Mouse (Mus musculus) neural tube, embryonic 13.5 days (tissue): ENCODE results near the gene Ispd. TPM values are rescaled to one million over a fixed set of nuclear protein-coding genes. Genes with fewer than 3 reads are reported as not detected.

Experiments used
- ATAC-seq: fragments of 200-750 bp; cut with Nextera tagmentation; 2 replicates; pipeline ENCODE4 v1.8.0; 2017; ENCODE audit warnings: low read depth, mild to moderate bottlenecking, moderate TSS enrichment, moderate library complexity
- H3K27ac ChIP-seq: fragments of 300-500 bp; sonication (generic); replicated peaks from 2 replicates; pipeline ENCODE4 v1.5.1; 2015; ENCODE audit warnings: moderate library complexity, mild to moderate bottlenecking, inconsistent platforms
- H3K27me3 ChIP-seq: fragments of 300-500 bp; sonication (generic); 2 replicates; pipeline ENCODE4 v1.6.1; 2015; ENCODE audit warnings: mild to moderate bottlenecking, inconsistent platforms
- H3K36me3 ChIP-seq: fragments of 300-500 bp; sonication (generic); 2 replicates; pipeline ENCODE4 v1.6.1; 2015; ENCODE audit warnings: mild to moderate bottlenecking, inconsistent platforms
- H3K4me1 ChIP-seq: fragments of 300-500 bp; sonication (generic); replicated peaks from 2 replicates; pipeline ENCODE4 v1.6.1; 2015; ENCODE audit warnings: inconsistent platforms
- H3K4me2 ChIP-seq: fragments of 300-500 bp; sonication (generic); 2 replicates; pipeline ENCODE4 v1.6.1; 2015; ENCODE audit warnings: inconsistent platforms, mild to moderate bottlenecking, moderate library complexity
- H3K4me3 ChIP-seq: fragments of 300-500 bp; sonication (generic); 2 replicates; pipeline ENCODE4 v1.5.1; 2015; ENCODE audit warnings: mild to moderate bottlenecking, inconsistent platforms
- H3K9ac ChIP-seq: fragments of 300-500 bp; sonication (generic); 2 replicates; pipeline ENCODE4 v1.6.1; 2015; ENCODE audit warnings: moderate library complexity, mild to moderate bottlenecking, inconsistent platforms
- H3K9me3 ChIP-seq: fragments of 300-500 bp; sonication (generic); 2 replicates; pipeline ENCODE4 v1.6.1; 2016; ENCODE audit warnings: inconsistent platforms
- WGBS: fragments of 180-500 bp; shearing (Covaris S2); methylation state at CpG from one replicate; pipeline ENCODE4 v1.1.7; 2015; 5-methylcytosine and 5-hydroxymethylcytosine counted together
- polyA plus RNA-seq: library from polyadenylated mRNA; unstranded; fragments of >200 nt; fragmentation: Nextera tagmentation; extraction: Ambion mirVana; gene quantifications from 2 replicates; pipeline ENCODE4 v1.2.1, GENCODE M21; 2015

The Ispd gene
- polyA plus RNA-seq, 1 experiment from 2014 or later = 17.9 TPM

- Histone ChIP-seq H3K9ac (no peak overlapping the region), H3K36me3 (no peaks in the 10 kb centered on the region), H3K4me2 (no peak overlapping the region), H3K27ac (no peak overlapping the region), H3K4me1 (no peaks in the 10 kb centered on the region), H3K4me3 (no peak overlapping the region), H3K27me3 (no peaks in the 10 kb centered on the region), H3K9me3 (no peaks in the 10 kb centered on the region)
- ATAC-seq = peak; percentile 65
- WGBS = 32% methylated on average over 2 of the region's 2 CpGs
Observed at GRCm38 (mm10) chr12:36680883-36681505, 299.7 kb downstream of the Ispd start.

- Histone ChIP-seq H3K4me1 (no peaks in the 10 kb centered on the region), H3K27ac (no peak overlapping the region), H3K9ac (no peak overlapping the region), H3K4me3 (no peak overlapping the region), H3K4me2 (no peak overlapping the region), H3K9me3 (no peaks in the 10 kb centered on the region), H3K27me3 (no peaks in the 10 kb centered on the region), H3K36me3 (no peaks in the 10 kb centered on the region)
- 77% methylated on average over 6 of the region's 6 CpGs for WGBS
- ATAC-seq = no peak
Observed at GRCm38 (mm10) chr12:36681779-36682178, 300.5 kb downstream of the Ispd start.

- Histone ChIP-seq H3K9ac (no peak overlapping the region), H3K4me1 (peaks cover 7% of the 10 kb centered on the region; the same call in 1 of the 2 replicates), H3K4me2 (no peak overlapping the region), H3K9me3 (no peaks in the 10 kb centered on the region), H3K27ac (no peak overlapping the region), H3K36me3 (no peaks in the 10 kb centered on the region), H3K4me3 (no peak overlapping the region), H3K27me3 (no peaks in the 10 kb centered on the region)
- 70% methylated on average over 2 of the region's 2 CpGs for WGBS
- ATAC-seq = peak; percentile 85
Observed at GRCm38 (mm10) chr12:36694072-36694471, 312.8 kb downstream of the Ispd start.

- Histone ChIP-seq H3K36me3 (no peaks in the 10 kb centered on the region), H3K9me3 (no peaks in the 10 kb centered on the region), H3K9ac (no peak overlapping the region), H3K4me2 (no peak overlapping the region), H3K27me3 (no peaks in the 10 kb centered on the region), H3K4me1 (no peaks in the 10 kb centered on the region), H3K27ac (no peak overlapping the region), H3K4me3 (no peak overlapping the region)
- WGBS = 65% methylated on average over 1 of the region's 1 CpGs
- ATAC-seq = no peak
Observed at GRCm38 (mm10) chr12:36704380-36704779, 323.1 kb downstream of the Ispd start.

GRCm38 (mm10) chr12:36708810-36709209 is 327.6 kb downstream of the Ispd start:
- no peak overlapping the region for H3K4me3 ChIP-seq
- ATAC-seq = no peak
- no peaks in the 10 kb centered on the region for H3K36me3 ChIP-seq

GRCm38 (mm10) chr12:36713866-36714662 is 332.8 kb downstream of the Ispd start:
- no peaks in the 10 kb centered on the region for H3K9me3 ChIP-seq
- H3K4me3 ChIP-seq = no peak overlapping the region; the same call in 1 of the 2 replicates

More at GRCm38 (mm10) chr12:36708810-36709209, 327.6 kb downstream of the Ispd start:
- Histone ChIP-seq H3K4me1 (no peaks in the 10 kb centered on the region), H3K27me3 (no peaks in the 10 kb centered on the region), H3K9ac (no peak overlapping the region), H3K9me3 (no peaks in the 10 kb centered on the region), H3K27ac (no peak overlapping the region), H3K4me2 (no peak overlapping the region)
- 78% methylated on average over 1 of the region's 1 CpGs for WGBS

GRCm38 (mm10) chr12:36717526-36717925 is 336.3 kb downstream of the Ispd start:
- H3K9me3 ChIP-seq = no peaks in the 10 kb centered on the region
- H3K27ac ChIP-seq = no peak overlapping the region
- no peaks in the 10 kb centered on the region; the same call in 1 of the 2 replicates for H3K27me3 ChIP-seq
- 58% methylated on average over 5 of the region's 5 CpGs for WGBS
- H3K36me3 ChIP-seq = no peaks in the 10 kb centered on the region
- 0 out of 2 replicates have a peak, but pooled peaks cover 9% of the 10 kb centered on the region for H3K4me1 ChIP-seq
- no peak overlapping the region for H3K9ac ChIP-seq
- ATAC-seq = no peak
- H3K4me3 ChIP-seq = no peak overlapping the region
- no peak overlapping the region for H3K4me2 ChIP-seq

More at GRCm38 (mm10) chr12:36713866-36714662, 332.8 kb downstream of the Ispd start:
- WGBS = 33% methylated on average over 17 of the region's 17 CpGs
- H3K4me1 ChIP-seq = no peaks in the 10 kb centered on the region
- no peak overlapping the region for H3K9ac ChIP-seq
- H3K4me2 ChIP-seq = peak overlapping the region; percentile 46
- H3K27me3 ChIP-seq = no peaks in the 10 kb centered on the region; the same call in 1 of the 2 replicates
- H3K36me3 ChIP-seq = no peaks in the 10 kb centered on the region
- H3K27ac ChIP-seq = no peak overlapping the region
- ATAC-seq = peak; percentile 43; the same call in 1 of the 2 replicates

GRCm38 (mm10) chr12:36718417-36718816 is 337.2 kb downstream of the Ispd start:
- no peaks in the 10 kb centered on the region for H3K36me3 ChIP-seq
- no peak overlapping the region for H3K9ac ChIP-seq
- 0 out of 2 replicates have a peak, but pooled peaks cover 9% of the 10 kb centered on the region for H3K4me1 ChIP-seq
- no peak overlapping the region for H3K27ac ChIP-seq
- no peak overlapping the region for H3K4me3 ChIP-seq
- 72% methylated on average over 2 of the region's 2 CpGs for WGBS
- no peak overlapping the region for H3K4me2 ChIP-seq
- ATAC-seq = no peak
- H3K9me3 ChIP-seq = no peaks in the 10 kb centered on the region
- no peaks in the 10 kb centered on the region; the same call in 1 of the 2 replicates for H3K27me3 ChIP-seq

- WGBS = 79% methylated on average over 3 of the region's 3 CpGs
- Histone ChIP-seq H3K4me1 (0 out of 2 replicates have a peak, but pooled peaks cover 9% of the 10 kb centered on the region), H3K4me3 (no peak overlapping the region), H3K36me3 (no peaks in the 10 kb centered on the region), H3K4me2 (no peak overlapping the region), H3K27me3 (no peaks in the 10 kb centered on the region; the same call in 1 of the 2 replicates), H3K9me3 (no peaks in the 10 kb centered on the region), H3K9ac (no peak overlapping the region), H3K27ac (no peak overlapping the region)
- ATAC-seq = no peak
Observed at GRCm38 (mm10) chr12:36719074-36719473, 337.8 kb downstream of the Ispd start.

GRCm38 (mm10) chr12:36720779-36721178 is 339.5 kb downstream of the Ispd start:
- 0 out of 2 replicates have a peak, but pooled peaks cover 9% of the 10 kb centered on the region for H3K4me1 ChIP-seq
- H3K36me3 ChIP-seq = no peaks in the 10 kb centered on the region
- no peaks in the 10 kb centered on the region for H3K9me3 ChIP-seq
- no peak overlapping the region for H3K4me3 ChIP-seq
- no peak for ATAC-seq
- 65% methylated on average over 3 of the region's 3 CpGs for WGBS
- no peak overlapping the region for H3K27ac ChIP-seq
- H3K9ac ChIP-seq = no peak overlapping the region
- H3K4me2 ChIP-seq = no peak overlapping the region
- no peaks in the 10 kb centered on the region; the same call in 1 of the 2 replicates for H3K27me3 ChIP-seq

- Histone ChIP-seq H3K9me3 (no peaks in the 10 kb centered on the region), H3K4me3 (no peak overlapping the region), H3K27me3 (no peaks in the 10 kb centered on the region; the same call in 1 of the 2 replicates), H3K9ac (no peak overlapping the region), H3K4me2 (no peak overlapping the region), H3K36me3 (no peaks in the 10 kb centered on the region), H3K27ac (no peak overlapping the region), H3K4me1 (0 out of 2 replicates have a peak, but pooled peaks cover 9% of the 10 kb centered on the region)
- WGBS = 38% methylated on average over 6 of the region's 6 CpGs
- ATAC-seq = no peak; the same call in 1 of the 2 replicates
Observed at GRCm38 (mm10) chr12:36721223-36721622, 340.0 kb downstream of the Ispd start.

- H3K27ac ChIP-seq = no peak overlapping the region
- 0 out of 2 replicates have a peak, but pooled peaks cover 9% of the 10 kb centered on the region for H3K4me1 ChIP-seq
- 76% methylated on average over 6 of the region's 6 CpGs for WGBS
- ATAC-seq = no peak
- H3K4me3 ChIP-seq = no peak overlapping the region
- no peak overlapping the region for H3K4me2 ChIP-seq
- no peaks in the 10 kb centered on the region for H3K27me3 ChIP-seq
- H3K9me3 ChIP-seq = no peaks in the 10 kb centered on the region
- no peaks in the 10 kb centered on the region for H3K36me3 ChIP-seq
- no peak overlapping the region for H3K9ac ChIP-seq
Observed at GRCm38 (mm10) chr12:36722754-36723153, 341.5 kb downstream of the Ispd start.
